Mouse (Mus musculus) adrenal gland, adult 18-20 months (tissue): ENCODE measurements at regions not wholly inside any gene's neighbourhood (a gene's known extent, or its start where the extent isn't known, plus 50 kb on each side); places are given as distances from the start of the nearest gene placed in this dataset.
A peak's percentile ranks its signal among the peaks of the same experiment; 100 is the strongest.

Source experiments
- DNase-seq, 2 experiments: peaks; one replicate each; pipeline ENCODE4 v3.0.0; 2021 to 2022; ENCODE audit warnings: low spot score in 2 of 2

DNA sequence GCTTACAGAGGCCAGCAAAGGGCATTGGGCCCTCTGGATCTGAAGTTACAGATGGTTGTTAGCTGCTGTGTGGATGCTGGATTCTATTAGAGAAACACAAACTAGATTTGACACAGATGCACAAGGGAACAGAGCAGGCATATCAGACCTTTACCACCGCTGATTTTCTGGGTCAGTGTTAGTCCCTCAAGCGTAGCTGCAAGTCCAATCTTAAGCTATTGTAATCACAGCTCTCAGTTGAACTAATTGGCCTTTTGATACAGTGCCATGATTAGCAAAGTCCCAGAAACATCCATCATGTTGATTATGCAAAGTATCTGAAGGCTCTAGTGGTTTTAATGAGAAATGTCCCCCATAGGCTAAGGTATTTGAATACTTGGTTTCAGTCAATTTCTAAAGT, 54.2 kb upstream of the Plppr5 start:
- DNase-seq, result no peak

GRCm38 (mm10) chr3:117508090-117508489, 66.5 kb upstream of the Plppr5 start:
- DNase-seq, result no peak

GRCm38 (mm10) chr3:117506151-117506723, 68.4 kb upstream of the Plppr5 start:
- DNase-seq, result no peak

GRCm38 (mm10) chr3:117501107-117501506, 73.5 kb upstream of the Plppr5 start:
- DNase-seq, result no peak

- no peak for DNase-seq
Measured at GRCm38 (mm10) chr3:117498138-117498897, 76.3 kb upstream of the Plppr5 start.

DNA sequence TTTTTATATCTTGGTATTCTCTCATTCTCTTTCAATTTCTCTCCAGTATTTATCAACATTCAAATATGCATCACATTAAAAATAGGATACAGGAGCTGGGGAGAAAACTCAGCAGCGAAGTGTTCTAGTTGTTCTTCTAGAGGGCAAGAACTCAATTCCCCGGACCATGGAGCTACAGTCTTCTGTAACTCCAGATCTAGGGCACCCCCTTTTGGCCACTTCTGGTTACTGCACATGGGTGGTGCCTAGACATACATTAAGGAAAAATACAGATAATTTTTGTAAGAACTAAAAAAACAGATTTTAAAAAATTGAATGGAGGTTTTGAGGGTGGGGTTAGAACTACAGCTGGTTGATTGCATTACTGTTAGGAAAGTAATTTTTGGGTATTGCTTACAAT, 80.5 kb upstream of the Plppr5 start:
- peak; percentile 27 to 39 for DNase-seq

- no peak for DNase-seq
Measured at GRCm38 (mm10) chr3:117487281-117488027, 87.2 kb upstream of the Plppr5 start.

DNA sequence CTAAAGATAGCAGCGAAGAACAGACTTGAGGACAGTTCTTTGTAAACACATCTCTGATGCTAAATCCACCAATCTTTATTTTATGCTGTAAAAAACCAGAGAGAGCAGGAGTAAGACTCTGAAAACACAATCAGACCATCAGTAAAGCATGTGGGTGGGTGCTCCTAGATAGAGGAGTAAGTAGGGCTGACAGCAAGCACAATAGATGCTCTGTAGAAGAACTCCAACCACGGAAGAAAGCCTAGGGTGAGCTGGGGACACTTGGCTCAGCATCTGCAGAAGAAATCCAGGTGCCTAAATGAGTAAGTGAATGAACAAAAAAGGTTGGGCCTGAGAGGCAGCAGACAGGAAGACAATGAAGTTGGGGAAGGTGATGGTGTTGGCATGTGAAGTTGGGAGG, 88.3 kb upstream of the Plppr5 start:
- no peak for DNase-seq

GRCm38 (mm10) chr3:117480131-117480530, 94.5 kb upstream of the Plppr5 start:
- DNase-seq, result no peak

DNA sequence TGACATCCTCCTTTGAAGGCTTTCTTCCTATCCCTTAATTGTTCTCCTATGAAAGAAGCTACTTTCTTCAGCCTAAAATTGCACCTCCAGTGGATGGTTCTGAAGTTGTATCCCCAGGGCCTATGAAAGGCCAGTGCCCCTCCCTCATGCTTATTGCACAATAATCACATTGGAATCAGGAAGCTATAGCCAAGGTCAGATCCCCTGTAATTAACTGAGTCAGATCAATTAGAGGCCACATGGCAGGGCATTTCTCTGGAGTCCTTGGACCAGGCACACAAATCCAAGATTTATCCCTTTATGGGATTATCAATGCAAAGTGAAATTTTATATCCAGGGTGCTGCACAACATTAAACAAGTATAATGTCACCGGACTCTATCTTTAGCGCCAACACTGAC, 98.8 kb upstream of the Plppr4 start:
- no peak for DNase-seq

DNA sequence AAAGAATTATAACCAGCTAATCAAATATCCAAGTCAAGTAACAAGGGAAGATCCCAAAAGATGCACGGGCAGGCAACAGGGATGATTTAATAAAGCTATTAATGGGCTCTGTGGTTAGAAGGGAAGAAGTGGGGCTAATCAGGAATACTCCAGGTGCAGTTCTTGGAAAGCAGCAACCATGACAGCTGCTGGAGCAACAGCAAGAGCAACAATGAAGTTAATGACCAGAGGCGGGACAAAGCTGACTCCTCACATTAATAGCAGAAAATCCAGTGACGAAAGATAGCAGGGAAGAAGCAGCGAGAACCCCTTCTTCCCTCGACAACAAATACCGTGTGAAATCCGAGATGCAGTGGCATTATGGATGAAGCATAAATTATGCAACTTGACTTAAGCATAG, 89.9 kb upstream of the Plppr4 start:
- DNase-seq, result no peak

DNA sequence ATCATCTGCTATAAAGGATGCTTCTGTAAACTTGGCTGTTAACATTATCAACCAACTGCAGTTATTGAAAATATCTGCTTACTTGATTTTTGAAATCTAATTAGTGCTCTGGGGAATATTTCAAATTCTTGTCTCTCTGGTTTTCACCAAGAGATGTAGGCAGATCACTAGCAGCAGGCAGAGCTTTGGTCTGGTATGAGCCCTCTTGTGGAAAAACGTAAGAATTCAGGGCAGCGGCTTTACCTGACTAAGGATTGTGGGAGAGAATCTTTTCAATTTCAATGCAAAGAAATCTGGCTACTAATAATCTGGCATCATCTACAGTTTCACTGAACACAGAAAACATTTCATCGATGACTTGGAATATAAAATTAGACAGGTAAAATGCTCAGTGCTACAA, 81.2 kb upstream of the Plppr4 start:
- no peak for DNase-seq

DNA sequence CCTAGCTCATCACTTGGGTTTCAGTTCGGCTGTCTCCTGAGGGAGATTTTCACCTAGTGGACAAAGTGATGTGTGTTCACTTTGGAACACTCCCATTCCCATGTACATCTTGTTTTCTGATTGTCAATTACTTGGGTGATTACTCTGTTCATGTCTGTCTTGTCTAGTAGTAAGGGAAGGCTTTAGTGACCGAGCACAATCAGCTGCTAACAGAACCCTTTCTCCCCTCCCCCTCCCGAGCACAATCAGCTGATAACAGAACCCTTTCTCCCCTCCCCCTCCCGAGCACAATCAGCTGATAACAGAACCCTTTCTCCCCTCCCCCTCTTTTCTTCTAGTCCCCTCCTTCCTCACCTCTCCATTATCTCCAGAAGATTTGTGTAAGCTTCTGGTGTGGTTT, 79.6 kb upstream of the Plppr4 start:
- DNase-seq, result no peak

DNA sequence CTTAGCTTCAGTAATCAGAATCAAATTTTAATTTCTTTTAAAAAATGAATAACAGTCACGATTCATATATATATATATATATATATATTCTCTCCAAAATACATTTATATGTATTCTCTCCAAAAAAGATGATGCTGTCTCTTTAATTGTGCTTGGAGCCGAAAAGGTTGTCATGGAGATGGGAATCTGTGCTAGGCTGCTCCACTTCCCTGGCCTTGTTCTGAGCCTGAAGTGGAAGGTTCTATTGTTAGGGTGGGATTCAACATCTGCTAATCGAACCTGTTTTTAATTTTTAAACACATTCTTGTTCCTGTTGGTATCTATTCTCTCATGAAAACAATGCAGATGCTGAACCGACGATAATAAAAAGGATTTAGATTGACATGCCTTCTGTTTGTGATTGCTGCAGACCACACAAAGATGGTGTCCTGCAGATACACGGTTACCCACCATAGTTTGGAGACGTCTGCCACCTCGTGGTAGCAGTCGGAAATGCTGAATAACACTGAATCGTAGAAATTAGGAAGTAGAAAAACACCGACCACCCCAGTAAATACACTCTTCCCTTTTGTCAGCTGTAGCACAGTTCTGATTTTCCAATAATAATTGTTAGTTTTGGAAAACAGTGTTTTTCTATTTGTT, 77.9 kb upstream of the Plppr4 start:
- peak; percentile 66 to 70 for DNase-seq

DNA sequence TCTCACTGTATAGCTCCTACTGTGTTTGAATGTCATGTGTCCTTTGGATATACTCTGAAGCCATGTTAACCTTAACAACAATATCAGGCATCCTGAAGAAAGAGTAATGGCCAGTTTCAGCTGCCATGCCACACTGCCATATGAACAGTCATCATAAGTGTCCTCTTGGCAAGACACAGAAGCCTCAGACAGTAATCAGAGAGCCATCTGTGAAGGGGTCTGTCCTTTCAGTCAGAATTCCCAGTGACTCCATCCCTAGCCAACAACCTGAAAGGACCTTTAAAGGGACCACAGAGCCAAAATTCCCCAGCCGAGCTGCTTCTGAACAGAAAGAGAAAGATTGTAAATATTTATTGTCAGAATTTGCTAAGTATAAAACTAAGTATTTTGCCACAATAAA, 63.9 kb upstream of the Plppr4 start:
- no peak for DNase-seq

GRCm38 (mm10) chr3:117412896-117413747, 52.4 kb upstream of the Plppr4 start:
- DNase-seq, result no peak
